Mouse (Mus musculus) cerebellum, adult 2 months (tissue): ENCODE measurements around the gene Gm17571. TPM values are rescaled to one million over a fixed set of nuclear protein-coding genes. Genes with fewer than 3 reads are reported as not detected.

Experiments used
- DNase-seq, 2 experiments: peaks; one replicate each; pipeline ENCODE4 v3.0.0; 2021
- H3K27ac ChIP-seq: fragments of 200-500 bp; 2 replicates; pipeline ENCODE4 v1.5.1; 2012; ENCODE audit warnings: low read length, control low read depth, inconsistent platforms; ENCODE audit not compliant: insufficient read depth
- H3K27me3 ChIP-seq: fragments of 200-500 bp; 2 replicates; pipeline ENCODE4 v1.6.1; 2012; ENCODE audit warnings: inconsistent platforms, mild to moderate bottlenecking, low read length, moderate library complexity; ENCODE audit not compliant: control insufficient read depth, insufficient read depth
- H3K4me1 ChIP-seq: fragments of 200-500 bp; 2 replicates; pipeline ENCODE4 v1.6.1; 2011; ENCODE audit warnings: low read length; ENCODE audit not compliant: control insufficient read depth, insufficient read depth
- H3K4me3 ChIP-seq: fragments of 200-500 bp; replicated peaks from 2 replicates; pipeline ENCODE3; 2011; ENCODE audit warnings: mild to moderate bottlenecking, low read depth, low read length, control low read depth; ENCODE audit not compliant: insufficient read depth
- CTCF ChIP-seq: fragments of 200-500 bp; IDR thresholded peaks from 2 replicates; pipeline ENCODE4 v1.5.1; 2011; ENCODE audit warnings: low read depth, mild to moderate bottlenecking, control low read depth, low read length, moderate library complexity, borderline replicate concordance; ENCODE audit not compliant: insufficient read depth
- POLR2A ChIP-seq: fragments of 200-500 bp; IDR thresholded peaks from 2 replicates; pipeline ENCODE4 v1.6.1; 2011; ENCODE audit warnings: low read length, control low read depth, borderline replicate concordance; ENCODE audit not compliant: insufficient read depth
- WGBS: fragments of 180-500 bp; shearing (Covaris S2); methylation state at CpG from one replicate; pipeline ENCODE4 v1.1.7; 2018; 5-methylcytosine and 5-hydroxymethylcytosine counted together
- polyA plus RNA-seq: library from polyadenylated mRNA; depleted of rRNA; stranded (reverse); fragments of >200 nt; gene quantifications from 2 replicates; pipeline ENCODE4 v1.2.3, GENCODE M21; 2012

The Gm17571 gene
- polyA plus RNA-seq, 1 experiment: not detected

DNA sequence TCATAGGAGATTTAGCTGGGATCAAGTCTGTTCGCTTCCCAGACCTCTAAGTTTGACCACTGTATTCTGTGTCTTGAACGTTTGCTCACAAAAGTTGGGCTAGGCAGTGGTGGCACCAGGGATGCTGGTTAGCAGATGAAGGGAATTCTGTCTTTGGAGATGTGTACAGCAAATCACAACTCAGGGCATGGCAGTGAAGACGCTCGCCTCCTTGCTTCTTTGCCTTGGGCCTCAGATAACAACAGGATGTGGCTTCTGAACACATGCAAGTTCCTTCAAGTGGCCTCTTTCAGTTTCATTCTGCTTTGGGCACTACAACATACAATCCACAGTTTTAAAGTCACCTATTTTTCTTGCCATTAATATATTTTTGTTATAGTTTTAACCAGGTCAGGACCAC is 19.8 kb upstream of the Gm17571 start:
- WGBS: 93% methylated on average over 4 of the region's 4 CpGs
- no peaks in the 10 kb centered on the region for H3K27me3 ChIP-seq
- no peak overlapping the region for H3K27ac ChIP-seq
- TF ChIP-seq CTCF: no peak
- TF ChIP-seq POLR2A: no peak
- DNase-seq: no peak
- H3K4me3 ChIP-seq: no peak overlapping the region
- peaks cover 8% of the 10 kb centered on the region for H3K4me1 ChIP-seq

GRCm38 (mm10) chr9:13465358-13466020 is 18.9 kb upstream of the Gm17571 start:
- Histone ChIP-seq H3K27ac (no peak overlapping the region), H3K4me3 (no peak overlapping the region), H3K4me1 (peaks cover 6% of the 10 kb centered on the region), H3K27me3 (no peaks in the 10 kb centered on the region)
- 58% methylated on average over 4 of the region's 4 CpGs for WGBS
- TF ChIP-seq CTCF: no peak
- no peak for TF ChIP-seq POLR2A
- DNase-seq: no peak

DNA sequence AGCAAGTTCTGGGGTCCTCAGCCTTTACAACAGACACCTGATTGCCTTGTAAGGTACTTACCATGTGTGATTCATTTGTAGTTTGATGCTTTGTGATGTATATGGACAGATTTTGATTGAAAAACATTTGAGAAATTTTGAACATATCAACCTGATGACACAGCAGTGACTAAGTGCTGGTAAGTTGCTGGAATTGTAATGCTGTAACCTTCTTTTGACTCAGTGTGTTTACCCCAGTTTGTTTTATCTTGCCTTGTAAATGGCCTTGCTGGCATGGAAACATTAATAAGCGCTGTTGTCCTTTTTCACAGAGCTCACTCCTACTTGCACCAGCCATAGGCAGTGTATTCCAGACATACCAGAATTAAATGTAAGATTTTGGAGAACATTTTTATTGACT is 14.4 kb upstream of the Gm17571 start:
- TF ChIP-seq CTCF (no peak), POLR2A (no peak)
- Histone ChIP-seq H3K27me3 (no peaks in the 10 kb centered on the region), H3K4me3 (no peak overlapping the region), H3K27ac (no peak overlapping the region), H3K4me1 (peaks cover 8% of the 10 kb centered on the region; the same call in 1 of the 2 replicates)
- no peak for DNase-seq
- 96% methylated on average over 1 of the region's 1 CpGs for WGBS

DNA sequence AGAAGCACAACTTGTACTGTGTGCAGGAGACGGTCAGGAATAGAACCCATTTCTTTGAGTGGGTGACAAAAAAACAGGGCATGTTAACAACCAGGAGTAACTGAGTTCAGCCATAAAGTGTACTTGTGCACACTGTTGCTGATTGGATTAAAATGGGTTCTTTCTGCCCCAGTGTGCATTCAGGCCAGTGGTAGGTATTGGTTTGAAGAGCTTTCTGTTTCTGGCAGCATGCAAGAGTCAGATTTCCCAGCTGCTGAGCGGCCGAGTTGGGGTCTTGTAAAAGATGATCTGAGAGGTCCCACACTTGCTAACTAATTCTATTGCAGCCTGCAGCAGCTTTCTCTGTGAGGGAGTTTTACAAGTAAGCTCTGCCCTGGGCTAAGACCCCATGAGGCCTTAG is 13.5 kb upstream of the Gm17571 start:
- TF ChIP-seq CTCF: no peak
- Histone ChIP-seq H3K27ac (no peak overlapping the region), H3K27me3 (no peaks in the 10 kb centered on the region), H3K4me1 (0 out of 2 replicates have a peak, but pooled peaks cover 3% of the 10 kb centered on the region), H3K4me3 (no peak overlapping the region)
- DNase-seq: no peak
- WGBS: 91% methylated on average over 3 of the region's 3 CpGs

DNA sequence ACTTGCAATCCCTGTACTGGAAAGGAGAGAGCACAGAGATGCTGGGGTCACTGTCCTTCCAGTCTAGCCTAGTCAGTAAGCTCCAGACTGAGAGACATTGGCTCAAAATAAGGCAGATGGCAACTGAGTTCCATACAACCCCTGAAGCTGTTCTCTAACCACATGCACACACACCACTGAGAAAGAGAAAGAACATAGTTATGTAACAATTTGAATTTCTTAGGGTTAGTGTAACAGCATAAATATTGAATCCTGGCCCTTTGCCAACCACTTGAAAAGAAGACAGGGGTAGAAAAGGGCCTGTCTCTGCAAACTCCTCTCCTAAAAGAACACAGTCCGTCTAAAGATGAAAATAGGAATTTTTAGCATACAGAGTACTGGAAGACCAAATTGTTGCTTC is 12.8 kb upstream of the Gm17571 start:
- no peaks in the 10 kb centered on the region for H3K27me3 ChIP-seq
- H3K27ac ChIP-seq: no peak overlapping the region
- H3K4me1 ChIP-seq: peaks cover 3% of the 10 kb centered on the region; the same call in 1 of the 2 replicates
- DNase-seq: peak in 1 of 2 experiments; percentile 9
- TF ChIP-seq CTCF (no peak), POLR2A (no peak)
- 82% methylated on average over 1 of the region's 1 CpGs for WGBS
- no peak overlapping the region for H3K4me3 ChIP-seq

GRCm38 (mm10) chr9:13457774-13458173 is 11.2 kb upstream of the Gm17571 start:
- no peak for TF ChIP-seq POLR2A
- TF ChIP-seq CTCF: no peak
- Histone ChIP-seq H3K27ac (no peak overlapping the region), H3K27me3 (no peaks in the 10 kb centered on the region), H3K4me3 (no peak overlapping the region), H3K4me1 (peaks cover 3% of the 10 kb centered on the region; the same call in 1 of the 2 replicates)
- no peak for DNase-seq
- 58% methylated on average over 6 of the region's 6 CpGs for WGBS

DNA sequence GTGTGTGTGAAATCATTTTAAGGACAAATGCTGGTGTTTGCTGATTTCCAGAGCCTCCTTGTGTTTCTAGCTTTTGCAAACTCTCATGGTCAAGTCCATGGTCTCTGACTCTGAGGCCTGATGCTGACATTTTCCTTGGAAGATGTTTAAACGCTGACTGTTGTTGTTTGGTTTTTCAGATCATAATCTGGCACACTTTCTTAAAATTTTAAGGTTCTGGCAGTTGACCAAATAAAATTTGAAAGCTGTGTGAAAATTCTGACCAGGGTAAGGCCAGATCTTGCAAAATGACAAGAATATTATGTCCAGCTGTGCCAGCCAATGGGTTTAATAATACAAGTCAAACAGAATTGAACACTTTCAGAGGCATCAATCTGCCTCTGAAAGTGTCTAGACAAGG is 8.7 kb upstream of the Gm17571 start:
- Histone ChIP-seq H3K27me3 (no peaks in the 10 kb centered on the region), H3K4me3 (no peak overlapping the region), H3K4me1 (peaks cover 3% of the 10 kb centered on the region; the same call in 1 of the 2 replicates), H3K27ac (no peak overlapping the region)
- 46% methylated on average over 1 of the region's 1 CpGs for WGBS
- no peak for DNase-seq
- TF ChIP-seq CTCF (no peak), POLR2A (no peak)

- no peak overlapping the region for H3K4me3 ChIP-seq
- no peaks in the 10 kb centered on the region for H3K27me3 ChIP-seq
- TF ChIP-seq CTCF: no peak
- TF ChIP-seq POLR2A: no peak
- 51% methylated on average over 7 of the region's 7 CpGs for WGBS
- H3K27ac ChIP-seq: no peak overlapping the region
- H3K4me1 ChIP-seq: peaks cover 3% of the 10 kb centered on the region; the same call in 1 of the 2 replicates
- DNase-seq: no peak
Observed at GRCm38 (mm10) chr9:13454651-13455123, 8.1 kb upstream of the Gm17571 start.
